Mouse (Mus musculus): ENCODE measurements around the gene Eif2ak1. TPM values are rescaled to one million over a fixed set of nuclear protein-coding genes. Genes with fewer than 3 reads are reported as not detected.

The Eif2ak1 gene
- total RNA-seq, 1 experiment: 28.1 TPM

GRCm38 (mm10) chr5:143885274-143885673 is 67.7 kb downstream of the Eif2ak1 start:
- H3K36me3 ChIP-seq (ENCODE audit: control insufficient read depth, insufficient read depth, low read length, poor library complexity, severe bottlenecking): peaks cover 41% of the 10 kb centered on the region
- no peak overlapping the region for H3K4me3 ChIP-seq (ENCODE audit: insufficient read depth in 1 of 2, low read depth in 1 of 2, low read length in 2 of 2, poor library complexity in 1 of 2, severe bottlenecking in 1 of 2)
- no peaks in the 10 kb centered on the region for H3K9me3 ChIP-seq (ENCODE audit: control insufficient read depth, insufficient read depth, low read depth, low read length)
- no peak overlapping the region for H3K9ac ChIP-seq (ENCODE audit: insufficient read depth, low read depth, low read length, poor library complexity, severe bottlenecking)
- no peak overlapping the region for H3K27ac ChIP-seq (ENCODE audit: insufficient read depth, low read depth, low read length, poor library complexity, severe bottlenecking)
- H3K4me1 ChIP-seq (ENCODE audit: control insufficient read depth in 2 of 2, insufficient read depth in 2 of 2, low read length in 2 of 2, poor library complexity in 1 of 2): no peaks in the 10 kb centered on the region
- no peak for DNase-seq (ENCODE audit: low read depth, low spot score)
- TF ChIP-seq ZNF384 (IDR thresholded peaks at IDR 0.05; ENCODE audit: low read depth, low read length) (no peak), CHD2 (IDR thresholded peaks at IDR 0.05; ENCODE audit: low read depth, low read length) (no peak), HCFC1 (IDR thresholded peaks at IDR 0.05; ENCODE audit: borderline replicate concordance, insufficient read depth, low read length) (no peak), MAFK (IDR thresholded peaks at IDR 0.05; ENCODE audit: insufficient read depth, low read depth, low read length) (no peak), ZC3H11A (IDR thresholded peaks at IDR 0.05; ENCODE audit: borderline replicate concordance, low read depth, low read length) (no peak)
- in situ Hi-C loops (cut with MboI; ENCODE audit: low sequenced_read_pairs in 2 of 2, unreplicated experiment in 2 of 2): no loop called here

GRCm38 (mm10) chr5:143890741-143891140 is 73.2 kb downstream of the Eif2ak1 start:
- H3K27ac ChIP-seq (ENCODE audit: insufficient read depth, low read depth, low read length, poor library complexity, severe bottlenecking): no peak overlapping the region
- TF ChIP-seq ZC3H11A (IDR thresholded peaks at IDR 0.05; ENCODE audit: borderline replicate concordance, low read depth, low read length): no peak
- TF ChIP-seq ZNF384 (IDR thresholded peaks at IDR 0.05; ENCODE audit: low read depth, low read length): no peak
- TF ChIP-seq MAFK (IDR thresholded peaks at IDR 0.05; ENCODE audit: insufficient read depth, low read depth, low read length): no peak
- no peak for TF ChIP-seq HCFC1 (IDR thresholded peaks at IDR 0.05; ENCODE audit: borderline replicate concordance, insufficient read depth, low read length)
- TF ChIP-seq CHD2 (IDR thresholded peaks at IDR 0.05; ENCODE audit: low read depth, low read length): no peak
- peaks cover 24% of the 10 kb centered on the region; the same call in 1 of the 2 replicates for H3K36me3 ChIP-seq (ENCODE audit: control insufficient read depth, insufficient read depth, low read length, poor library complexity, severe bottlenecking)
- in situ Hi-C loops (cut with MboI; ENCODE audit: low sequenced_read_pairs in 2 of 2, unreplicated experiment in 2 of 2): no loop called here
- peaks cover 0 to 6% of the 10 kb centered on the region in 2 experiments; a peak in 2 of 4 replicates for H3K4me1 ChIP-seq (ENCODE audit: control insufficient read depth in 2 of 2, insufficient read depth in 2 of 2, low read length in 2 of 2, poor library complexity in 1 of 2)
- no peaks in the 10 kb centered on the region for H3K9me3 ChIP-seq (ENCODE audit: control insufficient read depth, insufficient read depth, low read depth, low read length)
- H3K9ac ChIP-seq (ENCODE audit: insufficient read depth, low read depth, low read length, poor library complexity, severe bottlenecking): no peak overlapping the region
- no peak for DNase-seq (ENCODE audit: low read depth, low spot score)
- H3K4me3 ChIP-seq (ENCODE audit: insufficient read depth in 1 of 2, low read depth in 1 of 2, low read length in 2 of 2, poor library complexity in 1 of 2, severe bottlenecking in 1 of 2): no peak overlapping the region

DNA sequence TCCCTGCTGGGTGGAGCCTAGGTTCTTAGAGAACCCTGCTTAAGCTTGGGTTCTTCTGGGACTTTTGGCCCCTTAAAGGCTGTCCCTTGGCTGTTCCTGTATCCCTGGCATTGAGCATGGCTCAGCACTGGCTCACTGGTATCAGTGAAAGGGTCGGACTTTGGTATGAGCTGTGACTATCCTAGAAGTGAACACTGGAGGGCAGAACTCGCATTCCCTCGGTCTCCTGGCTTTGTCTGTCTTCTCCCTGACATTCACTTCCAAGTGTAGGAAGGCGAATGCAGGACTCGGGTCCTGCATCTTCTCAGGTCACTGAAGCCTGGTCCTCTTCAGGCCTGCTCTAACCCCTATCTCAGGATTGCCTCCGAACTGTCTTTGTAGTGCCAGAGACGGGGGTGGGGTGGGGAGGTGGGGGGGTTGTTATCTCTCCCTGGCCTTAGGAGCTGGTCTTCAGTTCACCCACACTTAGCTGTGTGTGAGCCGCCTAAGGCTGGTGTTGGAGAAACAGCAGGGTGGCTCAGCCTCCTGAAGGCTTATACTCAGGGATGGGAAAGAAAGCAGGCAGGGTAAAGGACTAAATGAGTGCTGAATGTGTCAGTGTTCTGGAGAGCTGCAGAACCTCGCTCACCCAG is 74.8 kb downstream of the Eif2ak1 start:
- DNase-seq (ENCODE audit: low read depth, low spot score): no peak
- Histone ChIP-seq H3K36me3 (ENCODE audit: control insufficient read depth, insufficient read depth, low read length, poor library complexity, severe bottlenecking) (peaks cover 18% of the 10 kb centered on the region; the same call in 1 of the 2 replicates), H3K4me1 (ENCODE audit: control insufficient read depth in 2 of 2, insufficient read depth in 2 of 2, low read length in 2 of 2, poor library complexity in 1 of 2) (peaks cover 0 to 6% of the 10 kb centered on the region in 2 experiments; a peak in 2 of 4 replicates), H3K9me3 (ENCODE audit: control insufficient read depth, insufficient read depth, low read depth, low read length) (no peaks in the 10 kb centered on the region), H3K27ac (ENCODE audit: insufficient read depth, low read depth, low read length, poor library complexity, severe bottlenecking) (no peak overlapping the region), H3K4me3 (ENCODE audit: insufficient read depth in 1 of 2, low read depth in 1 of 2, low read length in 2 of 2, poor library complexity in 1 of 2, severe bottlenecking in 1 of 2) (no peak overlapping the region), H3K9ac (ENCODE audit: insufficient read depth, low read depth, low read length, poor library complexity, severe bottlenecking) (no peak overlapping the region; the same call in 1 of the 2 replicates)
- in situ Hi-C loops (cut with MboI; ENCODE audit: low sequenced_read_pairs in 2 of 2, unreplicated experiment in 2 of 2): no loop called here
- TF ChIP-seq ZNF384 (IDR thresholded peaks at IDR 0.05; ENCODE audit: low read depth, low read length) (no peak), CHD2 (IDR thresholded peaks at IDR 0.05; ENCODE audit: low read depth, low read length) (no peak), MAFK (IDR thresholded peaks at IDR 0.05; ENCODE audit: insufficient read depth, low read depth, low read length) (no peak), ZC3H11A (IDR thresholded peaks at IDR 0.05; ENCODE audit: borderline replicate concordance, low read depth, low read length) (no peak), HCFC1 (IDR thresholded peaks at IDR 0.05; ENCODE audit: borderline replicate concordance, insufficient read depth, low read length) (no peak)

DNA sequence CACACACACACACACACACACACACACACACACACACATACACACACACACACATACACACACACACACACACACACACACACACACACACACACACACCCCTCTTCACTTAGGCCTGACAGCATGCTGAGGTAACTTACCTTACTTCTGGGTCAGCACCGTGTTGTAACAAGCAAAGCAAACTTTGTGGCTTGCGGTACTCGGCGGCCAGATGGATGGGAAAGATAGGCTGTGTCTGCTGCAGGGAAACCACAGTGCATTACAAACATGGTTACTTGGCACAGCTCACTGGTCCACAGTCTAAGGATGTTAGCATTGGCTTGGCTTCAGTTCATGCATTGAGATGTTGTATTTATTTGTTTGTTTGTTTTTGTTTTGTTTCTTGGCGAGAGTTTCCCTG is 75.8 kb downstream of the Eif2ak1 start:
- Histone ChIP-seq H3K4me3 (ENCODE audit: insufficient read depth in 1 of 2, low read depth in 1 of 2, low read length in 2 of 2, poor library complexity in 1 of 2, severe bottlenecking in 1 of 2) (no peak overlapping the region), H3K36me3 (ENCODE audit: control insufficient read depth, insufficient read depth, low read length, poor library complexity, severe bottlenecking) (peaks cover 21% of the 10 kb centered on the region; the same call in 1 of the 2 replicates), H3K4me1 (ENCODE audit: control insufficient read depth in 2 of 2, insufficient read depth in 2 of 2, low read length in 2 of 2, poor library complexity in 1 of 2) (peaks cover 0 to 6% of the 10 kb centered on the region in 2 experiments; a peak in 2 of 4 replicates), H3K9ac (ENCODE audit: insufficient read depth, low read depth, low read length, poor library complexity, severe bottlenecking) (no peak overlapping the region), H3K27ac (ENCODE audit: insufficient read depth, low read depth, low read length, poor library complexity, severe bottlenecking) (no peak overlapping the region), H3K9me3 (ENCODE audit: control insufficient read depth, insufficient read depth, low read depth, low read length) (no peaks in the 10 kb centered on the region)
- no peak for TF ChIP-seq ZC3H11A (IDR thresholded peaks at IDR 0.05; ENCODE audit: borderline replicate concordance, low read depth, low read length)
- TF ChIP-seq CHD2 (IDR thresholded peaks at IDR 0.05; ENCODE audit: low read depth, low read length): no peak
- TF ChIP-seq HCFC1 (IDR thresholded peaks at IDR 0.05; ENCODE audit: borderline replicate concordance, insufficient read depth, low read length): no peak
- no peak for TF ChIP-seq ZNF384 (IDR thresholded peaks at IDR 0.05; ENCODE audit: low read depth, low read length)
- no peak for TF ChIP-seq MAFK (IDR thresholded peaks at IDR 0.05; ENCODE audit: insufficient read depth, low read depth, low read length)
- no peak for DNase-seq (ENCODE audit: low read depth, low spot score)
- in situ Hi-C loops (cut with MboI; ENCODE audit: low sequenced_read_pairs in 2 of 2, unreplicated experiment in 2 of 2): no loop called here
